Mouse (Mus musculus) monocyte, adult 59 days (primary cell): ENCODE results near the gene Grap. TPM values are rescaled to one million over a fixed set of nuclear protein-coding genes. Genes with fewer than 3 reads are reported as not detected.

Experiments used
- total RNA-seq, 2 experiments: library from RNA; stranded (reverse); gene quantifications; one replicate each; pipeline ENCODE4 v1.2.4; 2023

Gene Grap
- 1 to 10 TPM; 2.8 to 4.5 TPM for total RNA-seq

GRCm38 (mm10) chr11:61652686-61653447, at the start of gene Grap:
Gene Grap (plus strand): TSS chr11:61653265.

GRCm38 (mm10) chr11:61683907-61684731, 31.1 kb downstream of the Grap start, which contains the start of gene Fam83g:
Gene Fam83g (plus strand): TSS chr11:61684091.

GRCm38 (mm10) chr11:61720636-61721035, 67.6 kb downstream of the Grap start, which contains the start of gene Slc5a10:
Gene Slc5a10 (minus strand): TSS chr11:61720826.

Other genes starting within 250 kb of the Grap start
- gene Rnf112, start 199.1 kb upstream of the Grap start, total RNA-seq: not detected
- gene Mfap4, start 167.8 kb upstream of the Grap start, total RNA-seq: not detected
- gene Mapk7, start 158.9 kb upstream of the Grap start, total RNA-seq: 10 to 100 TPM; 58.4 to 60.5 TPM
- gene B9d1, start 148.1 kb upstream of the Grap start, total RNA-seq: not detected
- gene Epn2, start 73.6 kb upstream of the Grap start, total RNA-seq: 1 to 10 TPM; 4.7 to 5.3 TPM
- under 1 TPM in 1 of 2 experiments, not detected in 1; 0.10 TPM for gene Fam83g, start 30.8 kb downstream of the Grap start, total RNA-seq
- gene Slc5a10, start 67.6 kb downstream of the Grap start, total RNA-seq: not detected
- 10 to 100 TPM; 47.2 to 51.2 TPM for gene Prpsap2, start 108.8 kb downstream of the Grap start, total RNA-seq
- gene Ulk2, start 201.8 kb downstream of the Grap start, total RNA-seq: 10 to 100 TPM; 34.8 to 35.5 TPM